Mouse (Mus musculus): ENCODE results near the gene Fgf5. TPM values are rescaled to one million over a fixed set of nuclear protein-coding genes. Genes with fewer than 3 reads are reported as not detected.

Gene Fgf5
- polyA plus RNA-seq (2015; fragmentation: Nextera tagmentation; extraction: Ambion mirVana), result 0.50 and 0.85 TPM in 2 replicates

- peak within 1 kb of the TSS; percentile 59 for H3K4me3 ChIP-seq (replicated peaks; ENCODE audit: low read length)
- no peak within 1 kb of the TSS for H3K27ac ChIP-seq (ENCODE audit: low read length)
- no peaks in the 10 kb centered on the region for H3K9me3 ChIP-seq (ENCODE audit: control insufficient read depth, low read length)
- peak within 1 kb of the TSS; percentile 89 for H3K4me2 ChIP-seq (ENCODE audit: low read length)
- peaks cover 6% of the 10 kb centered on the region for H3K4me1 ChIP-seq (replicated peaks; ENCODE audit: control insufficient read depth, insufficient read depth, low read length)
- peak within 1 kb of the TSS; percentile 63 for H3K9ac ChIP-seq (replicated peaks; ENCODE audit: low read depth, low read length)
- H3K36me3 ChIP-seq (ENCODE audit: control insufficient read depth, insufficient read depth), result no peaks in the 10 kb centered on the region
- WGBS, result under 1% methylated on average over 75 of the region's 80 CpGs
- peak; percentile 84 for ATAC-seq
- peaks cover 28% of the 10 kb centered on the region for H3K27me3 ChIP-seq (replicated peaks; ENCODE audit: control insufficient read depth, insufficient read depth, low read length)
Measured at GRCm38 (mm10) chr5:98253838-98254821, at the start of gene Fgf5. TSS of gene Fgf5 (plus strand) at chr5:98254184.

GRCm38 (mm10) chr5:98212501-98212900 lies 41.5 kb upstream of the Fgf5 start:
- Histone ChIP-seq H3K27ac (ENCODE audit: low read length) (no peak overlapping the region), H3K4me2 (ENCODE audit: low read length) (no peak overlapping the region), H3K36me3 (ENCODE audit: control insufficient read depth, insufficient read depth) (no peaks in the 10 kb centered on the region), H3K4me3 (replicated peaks; ENCODE audit: low read length) (no peak overlapping the region), H3K4me1 (replicated peaks; ENCODE audit: control insufficient read depth, insufficient read depth, low read length) (no peaks in the 10 kb centered on the region), H3K9ac (replicated peaks; ENCODE audit: low read depth, low read length) (no peak overlapping the region), H3K9me3 (ENCODE audit: control insufficient read depth, low read length) (no peaks in the 10 kb centered on the region), H3K27me3 (replicated peaks; ENCODE audit: control insufficient read depth, insufficient read depth, low read length) (no peaks in the 10 kb centered on the region)
- WGBS, result 72% methylated on average over 4 of the region's 4 CpGs
- ATAC-seq, result no peak

- no peak overlapping the region for H3K9ac ChIP-seq (replicated peaks; ENCODE audit: low read depth, low read length)
- no peak overlapping the region for H3K4me2 ChIP-seq (ENCODE audit: low read length)
- peaks cover 3% of the 10 kb centered on the region for H3K4me1 ChIP-seq (replicated peaks; ENCODE audit: control insufficient read depth, insufficient read depth, low read length)
- H3K27ac ChIP-seq (ENCODE audit: low read length), result no peak overlapping the region
- WGBS, result 55% methylated on average over 4 of the region's 4 CpGs
- no peaks in the 10 kb centered on the region for H3K27me3 ChIP-seq (replicated peaks; ENCODE audit: control insufficient read depth, insufficient read depth, low read length)
- ATAC-seq, result no peak
- no peak overlapping the region for H3K4me3 ChIP-seq (replicated peaks; ENCODE audit: low read length)
- H3K9me3 ChIP-seq (ENCODE audit: control insufficient read depth, low read length), result no peaks in the 10 kb centered on the region; the same call in 1 of the 2 replicates
- no peaks in the 10 kb centered on the region for H3K36me3 ChIP-seq (ENCODE audit: control insufficient read depth, insufficient read depth)
Measured at GRCm38 (mm10) chr5:98221956-98222355, 32.0 kb upstream of the Fgf5 start.

- H3K36me3 ChIP-seq (ENCODE audit: control insufficient read depth, insufficient read depth), result no peaks in the 10 kb centered on the region
- no peaks in the 10 kb centered on the region for H3K27me3 ChIP-seq (replicated peaks; ENCODE audit: control insufficient read depth, insufficient read depth, low read length)
- no peak overlapping the region for H3K4me2 ChIP-seq (ENCODE audit: low read length)
- ATAC-seq, result no peak
- peaks cover 6% of the 10 kb centered on the region for H3K4me1 ChIP-seq (replicated peaks; ENCODE audit: control insufficient read depth, insufficient read depth, low read length)
- no peaks in the 10 kb centered on the region; the same call in 1 of the 2 replicates for H3K9me3 ChIP-seq (ENCODE audit: control insufficient read depth, low read length)
- H3K9ac ChIP-seq (replicated peaks; ENCODE audit: low read depth, low read length), result no peak overlapping the region
- 70% methylated on average over 2 of the region's 2 CpGs for WGBS
- H3K27ac ChIP-seq (ENCODE audit: low read length), result no peak overlapping the region
- no peak overlapping the region for H3K4me3 ChIP-seq (replicated peaks; ENCODE audit: low read length)
Measured at GRCm38 (mm10) chr5:98226710-98227109, 27.3 kb upstream of the Fgf5 start.

- Histone ChIP-seq H3K9me3 (ENCODE audit: control insufficient read depth, low read length) (no peaks in the 10 kb centered on the region; the same call in 1 of the 2 replicates), H3K27me3 (replicated peaks; ENCODE audit: control insufficient read depth, insufficient read depth, low read length) (no peaks in the 10 kb centered on the region), H3K9ac (replicated peaks; ENCODE audit: low read depth, low read length) (no peak overlapping the region), H3K4me3 (replicated peaks; ENCODE audit: low read length) (no peak overlapping the region), H3K4me1 (replicated peaks; ENCODE audit: control insufficient read depth, insufficient read depth, low read length) (peaks cover 3% of the 10 kb centered on the region; the same call in 1 of the 2 replicates), H3K36me3 (ENCODE audit: control insufficient read depth, insufficient read depth) (no peaks in the 10 kb centered on the region), H3K4me2 (ENCODE audit: low read length) (no peak overlapping the region), H3K27ac (ENCODE audit: low read length) (no peak overlapping the region)
- ATAC-seq, result no peak
- WGBS, result 77% methylated on average over 6 of the region's 6 CpGs
Measured at GRCm38 (mm10) chr5:98229456-98229855, 24.5 kb upstream of the Fgf5 start.

GRCm38 (mm10) chr5:98238466-98238865 lies 15.5 kb upstream of the Fgf5 start:
- no peaks in the 10 kb centered on the region for H3K4me1 ChIP-seq (replicated peaks; ENCODE audit: control insufficient read depth, insufficient read depth, low read length)
- H3K4me3 ChIP-seq (replicated peaks; ENCODE audit: low read length), result no peak overlapping the region
- WGBS, result 87% methylated on average over 6 of the region's 6 CpGs
- H3K27ac ChIP-seq (ENCODE audit: low read length), result no peak overlapping the region
- H3K4me2 ChIP-seq (ENCODE audit: low read length), result no peak overlapping the region
- ATAC-seq, result no peak
- no peak overlapping the region for H3K9ac ChIP-seq (replicated peaks; ENCODE audit: low read depth, low read length)
- H3K9me3 ChIP-seq (ENCODE audit: control insufficient read depth, low read length), result no peaks in the 10 kb centered on the region
- no peaks in the 10 kb centered on the region for H3K36me3 ChIP-seq (ENCODE audit: control insufficient read depth, insufficient read depth)
- H3K27me3 ChIP-seq (replicated peaks; ENCODE audit: control insufficient read depth, insufficient read depth, low read length), result no peaks in the 10 kb centered on the region

GRCm38 (mm10) chr5:98241322-98241829 lies 12.6 kb upstream of the Fgf5 start:
- 93% methylated on average over 12 of the region's 12 CpGs for WGBS

GRCm38 (mm10) chr5:98245303-98245702 lies 8.7 kb upstream of the Fgf5 start:
- ATAC-seq, result no peak

More at GRCm38 (mm10) chr5:98241322-98241829, 12.6 kb upstream of the Fgf5 start:
- Histone ChIP-seq H3K9me3 (ENCODE audit: control insufficient read depth, low read length) (no peaks in the 10 kb centered on the region), H3K4me1 (replicated peaks; ENCODE audit: control insufficient read depth, insufficient read depth, low read length) (no peaks in the 10 kb centered on the region), H3K27ac (ENCODE audit: low read length) (no peak overlapping the region), H3K36me3 (ENCODE audit: control insufficient read depth, insufficient read depth) (no peaks in the 10 kb centered on the region), H3K4me2 (ENCODE audit: low read length) (no peak overlapping the region), H3K27me3 (replicated peaks; ENCODE audit: control insufficient read depth, insufficient read depth, low read length) (no peaks in the 10 kb centered on the region), H3K9ac (replicated peaks; ENCODE audit: low read depth, low read length) (no peak overlapping the region), H3K4me3 (replicated peaks; ENCODE audit: low read length) (no peak overlapping the region)
- no peak for ATAC-seq

GRCm38 (mm10) chr5:98245976-98246375 lies 8.0 kb upstream of the Fgf5 start:
- H3K4me1 ChIP-seq (replicated peaks; ENCODE audit: control insufficient read depth, insufficient read depth, low read length), result no peaks in the 10 kb centered on the region
- WGBS, result 46% methylated on average over 4 of the region's 4 CpGs

More at GRCm38 (mm10) chr5:98245303-98245702, 8.7 kb upstream of the Fgf5 start:
- Histone ChIP-seq H3K9ac (replicated peaks; ENCODE audit: low read depth, low read length) (no peak overlapping the region), H3K27ac (ENCODE audit: low read length) (no peak overlapping the region), H3K4me2 (ENCODE audit: low read length) (no peak overlapping the region), H3K4me1 (replicated peaks; ENCODE audit: control insufficient read depth, insufficient read depth, low read length) (no peaks in the 10 kb centered on the region), H3K4me3 (replicated peaks; ENCODE audit: low read length) (no peak overlapping the region), H3K36me3 (ENCODE audit: control insufficient read depth, insufficient read depth) (no peaks in the 10 kb centered on the region), H3K9me3 (ENCODE audit: control insufficient read depth, low read length) (no peaks in the 10 kb centered on the region), H3K27me3 (replicated peaks; ENCODE audit: control insufficient read depth, insufficient read depth, low read length) (no peaks in the 10 kb centered on the region; the same call in 1 of the 2 replicates)
- 77% methylated on average over 8 of the region's 8 CpGs for WGBS

More at GRCm38 (mm10) chr5:98245976-98246375, 8.0 kb upstream of the Fgf5 start:
- H3K4me2 ChIP-seq (ENCODE audit: low read length), result no peak overlapping the region
- ATAC-seq, result no peak
- no peaks in the 10 kb centered on the region for H3K36me3 ChIP-seq (ENCODE audit: control insufficient read depth, insufficient read depth)
- H3K27ac ChIP-seq (ENCODE audit: low read length), result no peak overlapping the region
- H3K9ac ChIP-seq (replicated peaks; ENCODE audit: low read depth, low read length), result no peak overlapping the region
- H3K27me3 ChIP-seq (replicated peaks; ENCODE audit: control insufficient read depth, insufficient read depth, low read length), result no peaks in the 10 kb centered on the region; the same call in 1 of the 2 replicates
- H3K9me3 ChIP-seq (ENCODE audit: control insufficient read depth, low read length), result no peaks in the 10 kb centered on the region
- H3K4me3 ChIP-seq (replicated peaks; ENCODE audit: low read length), result no peak overlapping the region

All from forebrain, embryonic 16.5 days (tissue).